Mouse (Mus musculus) liver, embryonic 12.5 days (tissue): ENCODE measurements around the gene Elp5. TPM values are rescaled to one million over a fixed set of nuclear protein-coding genes. Genes with fewer than 3 reads are reported as not detected.

Experiments
- ATAC-seq: fragments of 200-750 bp; cut with Nextera tagmentation; 2 replicates; pipeline ENCODE4 v1.8.0; 2017; ENCODE audit warnings: moderate number of reproducible peaks, mild to moderate bottlenecking, moderate library complexity
- H3K27ac ChIP-seq: fragments of 300-500 bp; sonication (generic); 2 replicates; pipeline ENCODE4 v1.5.1; 2016; ENCODE audit warnings: mild to moderate bottlenecking
- H3K27me3 ChIP-seq: fragments of 300-500 bp; sonication (generic); replicated peaks from 2 replicates; pipeline ENCODE4 v1.6.1; 2016; ENCODE audit warnings: mild to moderate bottlenecking, moderate library complexity
- H3K36me3 ChIP-seq: fragments of 300-500 bp; sonication (generic); 2 replicates; pipeline ENCODE4 v1.6.1; 2016; ENCODE audit warnings: mild to moderate bottlenecking, moderate library complexity
- H3K4me1 ChIP-seq: fragments of 300-500 bp; sonication (generic); 2 replicates; pipeline ENCODE4 v1.6.1; 2016
- H3K4me2 ChIP-seq: fragments of 300-500 bp; sonication (generic); 2 replicates; pipeline ENCODE4 v1.6.1; 2016; ENCODE audit warnings: mild to moderate bottlenecking, moderate library complexity
- H3K4me3 ChIP-seq: fragments of 300-500 bp; sonication (generic); 2 replicates; pipeline ENCODE4 v1.5.1; 2016; ENCODE audit warnings: mild to moderate bottlenecking, moderate library complexity
- H3K9ac ChIP-seq: fragments of 300-500 bp; sonication (generic); 2 replicates; pipeline ENCODE4 v1.6.1; 2016; ENCODE audit warnings: mild to moderate bottlenecking, moderate library complexity
- H3K9me3 ChIP-seq: fragments of 300-500 bp; sonication (generic); replicated peaks from 2 replicates; pipeline ENCODE4 v1.6.1; 2016; ENCODE audit warnings: mild to moderate bottlenecking, moderate library complexity
- WGBS: fragments of 180-500 bp; shearing (Covaris S2); methylation state at CpG from one replicate; pipeline ENCODE4 v1.1.7; 2016; ENCODE audit not compliant: insufficient replicate concordance; 5-methylcytosine and 5-hydroxymethylcytosine counted together
- polyA plus RNA-seq: library from polyadenylated mRNA; unstranded; fragments of >200 nt; fragmentation: Nextera tagmentation; extraction: Ambion mirVana; gene quantifications from 2 replicates; pipeline ENCODE4 v1.2.1, GENCODE M21; 2016

Gene Elp5
- polyA plus RNA-seq: 88.1 and 91.8 TPM in 2 replicates

DNA sequence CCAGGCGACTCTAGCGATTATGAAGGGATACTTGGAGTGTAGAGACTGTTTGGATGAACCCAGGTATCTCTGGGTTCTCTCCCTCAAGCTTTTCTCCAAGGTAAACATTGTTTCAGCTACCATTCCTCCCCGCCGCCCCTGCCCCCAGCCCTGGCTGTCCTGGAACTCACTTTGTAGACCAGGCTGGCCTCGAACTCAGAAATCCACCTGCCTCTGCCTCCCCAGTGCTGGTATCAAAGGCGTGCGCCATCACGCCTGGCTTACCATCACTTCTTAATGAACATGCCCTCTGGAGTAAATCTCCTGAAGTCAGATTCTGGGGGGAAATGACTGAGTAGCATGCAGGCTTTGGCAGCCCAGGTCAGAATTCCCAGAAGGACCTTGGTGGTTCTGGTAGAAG is at the start of gene Elp5:
Elp5 (minus strand) TSS at position 293 of the 400 bp plus-strand sequence.
- Histone ChIP-seq H3K27me3 (no peaks in the 10 kb centered on the region), H3K4me2 (peak within 1 kb of the TSS; percentile 91), H3K36me3 (peaks cover 53% of the 10 kb centered on the region), H3K4me1 (peaks cover 34% of the 10 kb centered on the region), H3K9ac (peak within 1 kb of the TSS; percentile 99), H3K9me3 (no peaks in the 10 kb centered on the region), H3K27ac (peak within 1 kb of the TSS; percentile 98), H3K4me3 (peak within 1 kb of the TSS; percentile 99)
- ATAC-seq: no peak
- WGBS: 47% methylated on average over 8 of the region's 8 CpGs

DNA sequence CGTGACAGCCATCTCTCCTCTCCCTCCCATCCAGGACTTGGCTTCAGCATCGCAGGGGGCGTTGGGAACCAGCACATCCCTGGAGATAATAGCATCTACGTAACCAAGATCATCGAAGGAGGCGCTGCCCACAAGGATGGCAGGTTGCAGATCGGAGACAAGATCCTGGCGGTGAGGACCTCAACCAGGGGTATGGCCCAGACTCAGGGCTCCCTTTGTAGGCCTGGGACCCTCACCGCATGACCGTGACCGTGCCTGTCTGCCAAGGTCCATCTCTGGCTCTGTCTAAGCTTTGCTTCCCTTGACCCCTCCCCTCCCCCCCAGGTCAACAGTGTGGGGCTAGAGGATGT is 49.0 kb upstream of the Elp5 start:
- Histone ChIP-seq H3K9me3 (no peaks in the 10 kb centered on the region), H3K36me3 (peaks cover 26% of the 10 kb centered on the region), H3K27ac (no peak overlapping the region), H3K4me3 (no peak overlapping the region), H3K4me1 (peaks cover 40% of the 10 kb centered on the region), H3K27me3 (peaks cover 24% of the 10 kb centered on the region), H3K4me2 (no peak overlapping the region), H3K9ac (no peak overlapping the region)
- 88% methylated on average over 11 of the region's 11 CpGs for WGBS
- ATAC-seq: no peak

DNA sequence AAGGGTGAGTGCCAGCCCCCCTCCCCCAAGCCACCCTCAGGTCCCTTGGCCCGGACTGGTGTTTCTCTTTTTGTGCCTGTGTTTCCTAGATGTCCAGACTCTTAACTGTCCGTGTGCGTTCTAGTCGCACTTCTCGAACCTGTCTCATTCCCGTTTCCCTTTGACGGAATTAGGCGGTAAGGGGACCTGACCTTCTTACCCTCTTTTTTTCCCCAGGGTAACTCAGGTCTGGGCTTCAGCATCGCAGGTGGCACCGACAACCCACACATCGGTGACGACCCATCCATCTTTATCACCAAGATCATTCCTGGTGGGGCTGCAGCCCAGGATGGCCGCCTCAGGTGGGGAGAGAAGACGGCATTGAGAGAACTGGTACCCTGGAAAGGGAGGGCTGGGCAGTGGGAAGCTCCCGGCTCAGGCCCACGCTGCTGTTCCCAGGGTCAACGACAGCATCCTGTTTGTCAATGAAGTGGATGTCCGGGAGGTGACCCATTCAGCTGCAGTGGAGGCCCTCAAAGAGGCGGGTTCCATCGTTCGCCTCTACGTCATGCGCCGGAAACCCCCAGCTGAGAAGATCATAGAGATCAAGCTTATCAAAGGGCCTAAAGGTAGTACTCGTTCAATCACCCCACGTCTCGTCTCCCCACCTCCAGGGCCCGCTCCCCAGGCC is 48.5 kb upstream of the Elp5 start:
- no peak for ATAC-seq
- H3K27ac ChIP-seq: no peak overlapping the region
- no peaks in the 10 kb centered on the region for H3K9me3 ChIP-seq
- H3K4me3 ChIP-seq: no peak overlapping the region
- peaks cover 29% of the 10 kb centered on the region for H3K27me3 ChIP-seq
- H3K9ac ChIP-seq: no peak overlapping the region
- peaks cover 26% of the 10 kb centered on the region for H3K36me3 ChIP-seq
- no peak overlapping the region for H3K4me2 ChIP-seq
- peaks cover 45% of the 10 kb centered on the region for H3K4me1 ChIP-seq
- WGBS: 84% methylated on average over 28 of the region's 28 CpGs

DNA sequence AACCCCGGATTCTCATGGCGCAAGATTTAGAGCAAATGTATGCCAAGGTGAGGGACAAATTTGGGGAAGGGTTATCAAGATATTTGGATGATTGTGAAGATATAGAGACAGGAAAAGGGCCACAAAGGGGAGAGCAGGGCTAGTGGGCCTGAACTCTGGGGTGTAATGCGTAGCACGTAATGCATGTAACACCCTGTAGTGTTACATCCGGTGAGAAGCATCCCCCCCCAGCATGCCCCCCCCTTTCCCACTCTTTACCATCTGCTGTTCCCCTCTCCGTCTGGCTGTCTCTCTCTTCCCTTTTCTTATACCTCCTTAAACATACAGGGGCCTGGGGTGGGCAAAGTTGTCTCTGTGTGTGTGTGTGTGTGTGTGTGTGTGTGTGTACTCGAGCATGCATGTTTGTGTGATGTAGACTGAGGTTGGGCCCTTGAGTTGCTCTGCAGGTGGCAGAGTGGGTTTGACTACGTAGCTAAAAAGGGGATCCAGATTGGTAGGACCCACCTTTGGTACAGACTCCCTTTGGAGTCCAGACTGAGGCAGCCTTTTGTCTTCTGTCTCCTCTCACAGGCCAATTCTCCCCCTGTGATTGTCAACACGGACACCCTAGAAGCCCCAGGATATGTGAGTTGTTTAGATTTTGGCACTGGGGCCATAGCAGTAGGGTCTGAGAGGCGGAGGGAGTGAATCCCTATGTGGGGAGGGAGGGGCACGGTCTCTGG is 47.7 kb upstream of the Elp5 start:
- H3K27ac ChIP-seq: no peak overlapping the region

GRCm38 (mm10) chr11:70029130-70029801 is 46.9 kb upstream of the Elp5 start:
- 5% methylated on average over 20 of the region's 20 CpGs for WGBS
- H3K27me3 ChIP-seq: peaks cover 44% of the 10 kb centered on the region

More for the DNA sequence above, 47.7 kb upstream of the Elp5 start:
- H3K4me1 ChIP-seq: peaks cover 45% of the 10 kb centered on the region
- H3K4me2 ChIP-seq: peak overlapping the region; percentile 54; the same call in 1 of the 2 replicates
- WGBS: 62% methylated on average over 11 of the region's 11 CpGs
- no peak overlapping the region for H3K9ac ChIP-seq
- no peaks in the 10 kb centered on the region for H3K9me3 ChIP-seq
- ATAC-seq: no peak
- H3K36me3 ChIP-seq: peaks cover 26% of the 10 kb centered on the region
- H3K27me3 ChIP-seq: peaks cover 37% of the 10 kb centered on the region
- H3K4me3 ChIP-seq: no peak overlapping the region

GRCm38 (mm10) chr11:70028401-70029129 is 46.2 kb upstream of the Elp5 start:
- WGBS: 25% methylated on average over 12 of the region's 12 CpGs
- Histone ChIP-seq H3K4me3 (0 out of 2 replicates have a peak overlapping the region, but pooled peaks have one; percentile 4), H3K4me1 (peaks cover 55% of the 10 kb centered on the region), H3K9me3 (no peaks in the 10 kb centered on the region), H3K27me3 (peaks cover 51% of the 10 kb centered on the region), H3K36me3 (peaks cover 26% of the 10 kb centered on the region), H3K4me2 (peak overlapping the region; percentile 54), H3K27ac (no peak overlapping the region), H3K9ac (no peak overlapping the region)
- ATAC-seq: no peak

More at GRCm38 (mm10) chr11:70029130-70029801, 46.9 kb upstream of the Elp5 start:
- Histone ChIP-seq H3K36me3 (peaks cover 26% of the 10 kb centered on the region), H3K4me1 (peaks cover 48% of the 10 kb centered on the region), H3K9me3 (no peaks in the 10 kb centered on the region), H3K4me3 (peak overlapping the region; percentile 10; the same call in 1 of the 2 replicates), H3K4me2 (peak overlapping the region; percentile 54), H3K27ac (no peak overlapping the region), H3K9ac (0 out of 2 replicates have a peak overlapping the region, but pooled peaks have one; percentile 2)
- peak; percentile 53 for ATAC-seq

DNA sequence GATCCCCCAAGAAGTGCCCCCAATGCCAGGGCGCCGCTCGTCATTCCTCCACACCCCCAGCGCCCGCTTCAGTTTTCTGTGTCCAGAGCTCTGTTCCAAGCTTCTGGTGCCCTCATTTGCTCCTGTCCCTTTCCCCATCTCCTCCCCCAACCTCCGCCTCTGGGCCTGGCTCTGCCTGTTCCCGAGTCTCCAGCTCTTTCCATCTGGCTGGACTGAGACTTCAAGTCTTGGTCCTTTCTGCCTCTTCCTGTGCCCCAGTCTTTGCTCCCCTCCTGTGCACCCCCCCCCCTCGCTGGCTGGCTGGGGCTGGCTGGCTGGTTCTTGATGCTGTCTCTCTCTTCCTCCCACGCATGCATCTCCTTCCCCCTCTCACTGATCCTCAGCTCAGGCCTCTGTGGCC is 45.1 kb upstream of the Elp5 start:
- no peak for ATAC-seq
- 57% methylated on average over 9 of the region's 9 CpGs for WGBS
- Histone ChIP-seq H3K9ac (no peak overlapping the region), H3K27me3 (peaks cover 63% of the 10 kb centered on the region), H3K4me2 (peak overlapping the region; percentile 53; the same call in 1 of the 2 replicates), H3K4me3 (no peak overlapping the region), H3K9me3 (no peaks in the 10 kb centered on the region), H3K27ac (0 out of 2 replicates have a peak overlapping the region, but pooled peaks have one; percentile 10), H3K36me3 (peaks cover 19% of the 10 kb centered on the region), H3K4me1 (peaks cover 65% of the 10 kb centered on the region)

DNA sequence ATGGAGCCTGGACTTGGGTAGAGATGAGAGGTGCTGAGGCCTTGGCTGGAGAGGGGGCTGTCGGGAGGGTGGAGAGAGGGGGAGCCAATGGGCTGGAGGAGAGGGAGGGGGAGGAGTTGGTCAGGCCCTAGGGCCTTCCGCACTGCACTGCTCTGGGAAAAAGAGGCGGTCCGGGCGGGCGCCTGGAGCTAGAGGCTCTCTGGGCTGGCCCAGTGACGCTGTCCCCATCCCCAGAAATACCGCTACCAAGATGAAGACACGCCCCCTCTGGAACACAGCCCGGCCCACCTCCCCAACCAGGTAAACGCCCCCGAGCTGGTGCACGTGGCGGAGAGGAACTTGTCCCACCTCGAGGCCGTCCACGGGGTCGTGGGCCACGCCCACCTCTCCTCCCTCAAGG is 44.4 kb upstream of the Elp5 start:
- H3K9ac ChIP-seq: no peak overlapping the region
- H3K27me3 ChIP-seq: peaks cover 68% of the 10 kb centered on the region
- peaks cover 66% of the 10 kb centered on the region for H3K4me1 ChIP-seq
- H3K27ac ChIP-seq: 0 out of 2 replicates have a peak overlapping the region, but pooled peaks have one; percentile 10
- peaks cover 12% of the 10 kb centered on the region for H3K36me3 ChIP-seq
- H3K4me3 ChIP-seq: peak overlapping the region; percentile 23; the same call in 1 of the 2 replicates
- 27% methylated on average over 19 of the region's 19 CpGs for WGBS
- peak; percentile 51 for ATAC-seq
- peak overlapping the region; percentile 53 for H3K4me2 ChIP-seq
- no peaks in the 10 kb centered on the region for H3K9me3 ChIP-seq

DNA sequence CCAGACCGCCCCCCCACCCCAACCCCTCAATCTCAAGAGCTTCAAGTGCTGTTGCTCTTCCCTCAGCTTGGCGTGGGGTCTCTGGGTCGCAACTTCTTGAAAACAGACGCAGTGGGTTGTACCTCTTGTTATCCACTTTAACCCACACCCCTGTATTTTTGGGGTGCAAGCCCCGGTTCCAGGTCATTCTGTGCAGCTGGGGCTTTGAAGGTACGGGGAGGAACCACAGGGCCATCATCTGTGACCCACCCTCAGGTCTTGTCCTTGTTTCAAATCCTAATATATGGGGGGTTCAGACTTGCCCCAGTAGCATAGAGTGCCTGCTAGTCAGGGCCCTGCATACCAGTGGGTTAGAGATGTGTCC is 41.8 kb upstream of the Elp5 start:
- peak overlapping the region; percentile 58 for H3K4me2 ChIP-seq
- no peaks in the 10 kb centered on the region for H3K36me3 ChIP-seq
- peaks cover 80% of the 10 kb centered on the region for H3K4me1 ChIP-seq
- H3K4me3 ChIP-seq: peak overlapping the region; percentile 8; the same call in 1 of the 2 replicates
- WGBS: 15% methylated on average over 6 of the region's 6 CpGs
- H3K9me3 ChIP-seq: no peaks in the 10 kb centered on the region
- H3K9ac ChIP-seq: no peak overlapping the region
- no peak for ATAC-seq
- H3K27me3 ChIP-seq: peaks cover 68% of the 10 kb centered on the region
- H3K27ac ChIP-seq: no peak overlapping the region

DNA sequence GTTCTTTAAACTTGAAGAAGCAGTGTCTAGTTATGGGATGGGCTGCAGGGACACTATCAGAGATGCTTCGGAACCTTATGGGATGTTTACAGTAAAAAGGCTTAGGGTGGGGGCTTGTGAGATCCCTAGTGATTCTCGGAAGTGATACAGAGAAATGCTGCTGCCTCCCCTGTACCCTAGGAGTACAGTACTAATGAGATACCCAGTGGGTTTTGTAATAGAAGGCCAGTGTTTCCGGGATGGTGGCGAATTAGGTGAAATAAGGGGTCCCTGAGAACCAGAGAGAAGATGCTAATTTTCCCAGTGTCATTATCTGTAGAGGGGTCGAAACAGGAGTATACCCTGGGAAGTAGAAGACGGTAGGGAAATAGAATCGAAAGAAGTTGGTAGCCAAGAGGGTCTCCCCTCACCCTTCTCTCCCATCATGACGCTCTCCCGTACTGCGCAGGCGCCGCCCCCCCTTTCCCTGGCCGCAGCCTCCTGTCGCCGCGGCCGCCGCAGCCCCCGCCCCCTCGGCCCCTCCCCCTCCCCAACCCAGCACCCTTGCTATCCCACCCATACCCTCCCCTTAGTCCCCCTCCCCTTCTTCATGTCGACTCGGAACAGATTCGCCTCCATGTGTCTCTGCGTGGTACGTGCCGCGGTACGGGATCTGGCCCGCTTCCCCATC is 41.3 kb upstream of the Elp5 start:
- no peak overlapping the region for H3K27ac ChIP-seq
- H3K27me3 ChIP-seq: peaks cover 67% of the 10 kb centered on the region
- no peak overlapping the region for H3K9ac ChIP-seq
- H3K4me3 ChIP-seq: peak overlapping the region; percentile 8
- H3K36me3 ChIP-seq: no peaks in the 10 kb centered on the region
- peak overlapping the region; percentile 58 for H3K4me2 ChIP-seq
- peaks cover 80% of the 10 kb centered on the region for H3K4me1 ChIP-seq
- H3K9me3 ChIP-seq: no peaks in the 10 kb centered on the region
- ATAC-seq: no peak
- 10% methylated on average over 18 of the region's 29 CpGs for WGBS
